Mouse (Mus musculus): ENCODE results near the gene Clpp. TPM values are rescaled to one million over a fixed set of nuclear protein-coding genes. Genes with fewer than 3 reads are reported as not detected.

The Clpp gene
- polyA plus RNA-seq, 1 experiment, result 66.7 TPM

GRCm38 (mm10) chr17:56961880-56962279, 28.2 kb upstream of the Clpp start:
- no peak for DNase-seq (ENCODE audit: low read depth in 1 of 2, low spot score in 2 of 2)
- H3K27ac ChIP-seq (ENCODE audit: insufficient read depth, low read length), result no peak overlapping the region
- 0 out of 2 replicates have a peak, but pooled peaks cover 3% of the 10 kb centered on the region for H3K4me1 ChIP-seq (ENCODE audit: control insufficient read depth, insufficient read depth, insufficient read length)
- TF ChIP-seq CTCF (IDR thresholded peaks at IDR 0.05; ENCODE audit: extremely low read depth, insufficient read depth, insufficient read length, insufficient replicate concordance) (no peak), POLR2A (IDR thresholded peaks at IDR 0.05; ENCODE audit: low read depth, low read length) (no peak)
- no peaks in the 10 kb centered on the region for H3K27me3 ChIP-seq (ENCODE audit: control insufficient read depth, insufficient read depth, low read length)
- 93% methylated on average over 4 of the region's 4 CpGs for WGBS
- no peaks in the 10 kb centered on the region for H3K36me3 ChIP-seq (ENCODE audit: control insufficient read depth, insufficient read depth, low read length)
- no peak overlapping the region for H3K4me3 ChIP-seq (ENCODE audit: extremely low read depth, insufficient read depth, insufficient read length)

DNA sequence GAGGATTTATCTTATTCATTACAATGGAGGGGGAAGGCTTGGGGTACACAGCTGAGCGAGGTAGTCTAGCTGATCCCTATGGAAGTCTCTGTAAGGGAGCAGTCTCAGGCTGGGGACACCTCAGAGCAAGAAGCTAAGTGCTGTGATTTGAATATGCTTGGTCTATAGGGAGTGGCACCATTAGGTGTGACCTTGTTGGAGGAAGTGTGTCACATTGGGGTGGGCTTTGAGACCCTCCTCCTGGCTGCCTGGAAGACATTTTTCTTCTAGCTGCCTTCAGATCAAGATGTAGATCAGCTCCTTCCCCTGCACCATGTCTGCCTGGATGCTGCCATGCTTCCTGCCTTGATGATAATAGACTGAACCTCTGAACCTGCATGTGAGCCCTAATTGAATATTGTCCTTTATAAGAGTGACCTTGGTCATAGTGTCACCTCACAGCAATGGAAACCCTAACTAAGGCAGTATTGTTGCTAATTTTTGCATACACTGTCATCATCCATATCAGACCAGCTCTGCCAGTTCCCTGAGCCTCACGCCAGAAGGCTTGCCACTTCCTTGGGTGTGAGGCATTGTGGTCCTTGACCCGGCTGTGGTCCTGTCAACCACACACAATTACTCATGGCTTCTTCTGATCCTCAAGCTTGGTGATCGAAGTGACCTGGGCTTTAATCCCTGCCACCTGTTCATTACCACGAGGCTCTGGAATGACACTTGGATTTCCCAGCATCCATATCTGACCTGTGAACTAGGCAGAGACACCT, 27.3 kb upstream of the Clpp start:
- TF ChIP-seq CTCF (IDR thresholded peaks at IDR 0.05; ENCODE audit: extremely low read depth, insufficient read depth, insufficient read length, insufficient replicate concordance) (no peak), POLR2A (IDR thresholded peaks at IDR 0.05; ENCODE audit: low read depth, low read length) (no peak)
- Histone ChIP-seq H3K27me3 (ENCODE audit: control insufficient read depth, insufficient read depth, low read length) (no peaks in the 10 kb centered on the region), H3K27ac (ENCODE audit: insufficient read depth, low read length) (no peak overlapping the region), H3K36me3 (ENCODE audit: control insufficient read depth, insufficient read depth, low read length) (no peaks in the 10 kb centered on the region), H3K4me1 (ENCODE audit: control insufficient read depth, insufficient read depth, insufficient read length) (0 out of 2 replicates have a peak, but pooled peaks cover 3% of the 10 kb centered on the region), H3K4me3 (ENCODE audit: extremely low read depth, insufficient read depth, insufficient read length) (no peak overlapping the region)
- WGBS, result 75% methylated on average over 5 of the region's 5 CpGs
- no peak for DNase-seq (ENCODE audit: low read depth in 1 of 2, low spot score in 2 of 2)

- no peaks in the 10 kb centered on the region for H3K4me1 ChIP-seq (ENCODE audit: control insufficient read depth, insufficient read depth, insufficient read length)
- no peak for DNase-seq (ENCODE audit: low read depth in 1 of 2, low spot score in 2 of 2)
- no peaks in the 10 kb centered on the region for H3K36me3 ChIP-seq (ENCODE audit: control insufficient read depth, insufficient read depth, low read length)
- no peak for TF ChIP-seq POLR2A (IDR thresholded peaks at IDR 0.05; ENCODE audit: low read depth, low read length)
- TF ChIP-seq CTCF (IDR thresholded peaks at IDR 0.05; ENCODE audit: extremely low read depth, insufficient read depth, insufficient read length, insufficient replicate concordance), result no peak
- no peak overlapping the region for H3K27ac ChIP-seq (ENCODE audit: insufficient read depth, low read length)
- WGBS, result 85% methylated on average over 6 of the region's 6 CpGs
- H3K4me3 ChIP-seq (ENCODE audit: extremely low read depth, insufficient read depth, insufficient read length), result no peak overlapping the region
- H3K27me3 ChIP-seq (ENCODE audit: control insufficient read depth, insufficient read depth, low read length), result no peaks in the 10 kb centered on the region
Measured at GRCm38 (mm10) chr17:56963646-56964045, 26.5 kb upstream of the Clpp start.

DNA sequence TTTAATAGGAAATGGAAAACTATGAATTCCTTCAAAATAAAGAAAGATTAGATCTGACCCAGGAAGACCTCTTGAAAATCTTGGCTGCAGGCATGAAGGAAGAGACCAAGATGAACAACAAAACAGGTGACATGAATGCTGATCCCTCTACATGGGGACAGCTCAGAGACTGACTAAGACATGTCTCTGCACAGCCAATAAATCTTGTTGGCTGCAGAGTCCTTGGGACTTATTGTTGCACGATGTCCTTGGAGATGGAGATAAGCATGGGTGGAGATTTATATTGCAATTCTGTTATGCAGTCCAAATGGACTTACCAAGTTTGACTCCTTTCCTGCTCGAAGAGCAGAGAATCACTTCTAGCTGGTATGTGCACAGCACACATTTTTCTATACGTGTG, 20.8 kb upstream of the Clpp start:
- no peak for DNase-seq (ENCODE audit: low read depth in 1 of 2, low spot score in 2 of 2)
- no peaks in the 10 kb centered on the region for H3K27me3 ChIP-seq (ENCODE audit: control insufficient read depth, insufficient read depth, low read length)
- no peaks in the 10 kb centered on the region for H3K4me1 ChIP-seq (ENCODE audit: control insufficient read depth, insufficient read depth, insufficient read length)
- H3K4me3 ChIP-seq (ENCODE audit: extremely low read depth, insufficient read depth, insufficient read length), result no peak overlapping the region
- 62% methylated on average over 3 of the region's 3 CpGs for WGBS
- H3K27ac ChIP-seq (ENCODE audit: insufficient read depth, low read length), result no peak overlapping the region
- TF ChIP-seq POLR2A (IDR thresholded peaks at IDR 0.05; ENCODE audit: low read depth, low read length) (no peak), CTCF (IDR thresholded peaks at IDR 0.05; ENCODE audit: extremely low read depth, insufficient read depth, insufficient read length, insufficient replicate concordance) (no peak)
- no peaks in the 10 kb centered on the region for H3K36me3 ChIP-seq (ENCODE audit: control insufficient read depth, insufficient read depth, low read length)

- no peaks in the 10 kb centered on the region for H3K27me3 ChIP-seq (ENCODE audit: control insufficient read depth, insufficient read depth, low read length)
- DNase-seq (ENCODE audit: low read depth in 1 of 2, low spot score in 2 of 2), result no peak
- TF ChIP-seq POLR2A (IDR thresholded peaks at IDR 0.05; ENCODE audit: low read depth, low read length) (no peak), CTCF (IDR thresholded peaks at IDR 0.05; ENCODE audit: extremely low read depth, insufficient read depth, insufficient read length, insufficient replicate concordance) (no peak)
- H3K27ac ChIP-seq (ENCODE audit: insufficient read depth, low read length), result no peak overlapping the region
- no peaks in the 10 kb centered on the region for H3K36me3 ChIP-seq (ENCODE audit: control insufficient read depth, insufficient read depth, low read length)
- WGBS, result 69% methylated on average over 5 of the region's 5 CpGs
- no peaks in the 10 kb centered on the region for H3K4me1 ChIP-seq (ENCODE audit: control insufficient read depth, insufficient read depth, insufficient read length)
- no peak overlapping the region for H3K4me3 ChIP-seq (ENCODE audit: extremely low read depth, insufficient read depth, insufficient read length)
Measured at GRCm38 (mm10) chr17:56970081-56970480, 20.0 kb upstream of the Clpp start.

DNA sequence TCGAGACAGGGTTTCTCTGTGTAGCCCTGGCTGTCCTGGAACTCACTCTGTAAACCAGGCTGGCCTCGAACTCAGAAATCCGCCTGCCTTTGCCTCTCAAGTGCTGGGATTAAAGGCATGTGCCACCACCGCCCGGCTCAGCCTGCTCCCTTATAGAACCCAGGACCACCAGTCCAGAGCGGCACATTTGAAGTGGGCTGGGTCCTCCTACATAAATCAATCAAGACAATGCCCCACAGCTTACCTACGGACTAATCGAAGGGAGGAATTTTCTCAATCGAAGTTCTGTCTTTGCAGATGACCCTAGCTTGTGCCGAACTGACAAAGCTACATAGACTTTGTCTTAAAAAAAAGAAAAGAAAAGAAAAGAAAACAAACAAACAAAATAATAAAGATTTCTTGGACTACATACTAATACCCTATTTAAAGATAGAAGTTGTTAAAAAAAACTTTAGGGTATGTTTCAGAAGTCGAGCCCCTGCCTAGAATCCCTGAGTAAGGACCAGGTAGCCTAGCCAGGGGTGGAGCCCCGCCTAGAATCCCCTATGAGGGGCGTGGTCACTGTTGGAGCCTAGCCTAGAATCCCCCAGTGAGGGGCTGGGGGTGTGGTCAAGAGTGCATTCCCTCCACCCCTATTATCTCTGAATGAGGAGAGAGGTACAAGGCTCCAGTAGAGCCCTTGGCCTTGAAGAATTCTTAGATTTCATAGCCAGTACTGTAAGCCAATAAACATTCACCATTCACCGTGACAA, 16.0 kb upstream of the Clpp start:
- 81% methylated on average over 14 of the region's 14 CpGs for WGBS
- Histone ChIP-seq H3K27me3 (ENCODE audit: control insufficient read depth, insufficient read depth, low read length) (no peaks in the 10 kb centered on the region), H3K27ac (ENCODE audit: insufficient read depth, low read length) (no peak overlapping the region), H3K4me3 (ENCODE audit: extremely low read depth, insufficient read depth, insufficient read length) (no peak overlapping the region), H3K36me3 (ENCODE audit: control insufficient read depth, insufficient read depth, low read length) (no peaks in the 10 kb centered on the region), H3K4me1 (ENCODE audit: control insufficient read depth, insufficient read depth, insufficient read length) (no peaks in the 10 kb centered on the region)
- TF ChIP-seq CTCF (IDR thresholded peaks at IDR 0.05; ENCODE audit: extremely low read depth, insufficient read depth, insufficient read length, insufficient replicate concordance), result no peak
- DNase-seq (ENCODE audit: low read depth in 1 of 2, low spot score in 2 of 2), result no peak

All from spleen, adult 2 months (tissue).